Mouse (Mus musculus): ENCODE measurements around the gene Tifa. TPM values are rescaled to one million over a fixed set of nuclear protein-coding genes. Genes with fewer than 3 reads are reported as not detected.

The Tifa gene
- 2.9 and 3.9 TPM in 2 replicates for polyA plus RNA-seq (2015; fragmentation: Nextera tagmentation; extraction: Ambion mirVana)

DNA sequence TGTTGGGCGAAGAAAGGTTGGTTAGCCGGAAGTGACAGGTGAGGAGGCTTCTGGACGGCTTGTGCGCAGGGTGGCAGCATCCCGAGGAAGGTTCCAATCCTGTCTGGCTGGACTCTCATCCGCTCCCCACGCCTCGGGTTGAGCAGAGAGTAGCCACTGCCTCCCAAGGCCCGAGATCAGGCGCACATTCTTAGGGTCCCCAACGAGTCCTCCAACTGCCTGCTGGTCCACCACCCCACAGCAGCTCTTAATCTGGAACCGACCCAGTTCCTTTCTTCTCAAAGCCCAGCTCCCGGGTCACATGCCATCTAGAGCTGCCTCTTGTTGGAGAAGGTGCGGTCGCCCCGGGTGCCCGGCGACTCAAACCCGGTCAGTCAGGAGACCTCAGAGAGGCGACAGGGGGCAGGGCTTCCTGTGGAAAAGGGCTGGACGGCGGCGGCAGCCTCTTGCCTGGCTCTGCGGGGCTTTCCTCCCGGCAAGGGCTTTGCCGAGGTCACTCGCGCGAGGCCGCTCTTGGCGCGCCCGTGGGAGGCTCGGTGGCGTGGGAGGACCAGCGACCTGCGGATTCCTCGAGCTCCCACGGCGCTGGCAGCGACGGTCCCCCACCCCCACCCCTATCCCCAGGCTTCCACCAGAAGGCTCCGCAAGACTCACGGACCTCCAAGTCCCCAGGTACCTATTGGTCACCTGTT lies at the start of gene Tifa:
Gene Tifa (plus strand): TSS at position 306 of the 692 bp plus-strand sequence.
- peak; percentile 64; the same call in 1 of the 2 replicates for ATAC-seq (ENCODE audit: low FRiP score, low read depth)
- under 1% methylated on average over 40 of the region's 44 CpGs for WGBS
- peak within 1 kb of the TSS; percentile 28; the same call in 1 of the 2 replicates for H3K27ac ChIP-seq (replicated peaks)

DNA sequence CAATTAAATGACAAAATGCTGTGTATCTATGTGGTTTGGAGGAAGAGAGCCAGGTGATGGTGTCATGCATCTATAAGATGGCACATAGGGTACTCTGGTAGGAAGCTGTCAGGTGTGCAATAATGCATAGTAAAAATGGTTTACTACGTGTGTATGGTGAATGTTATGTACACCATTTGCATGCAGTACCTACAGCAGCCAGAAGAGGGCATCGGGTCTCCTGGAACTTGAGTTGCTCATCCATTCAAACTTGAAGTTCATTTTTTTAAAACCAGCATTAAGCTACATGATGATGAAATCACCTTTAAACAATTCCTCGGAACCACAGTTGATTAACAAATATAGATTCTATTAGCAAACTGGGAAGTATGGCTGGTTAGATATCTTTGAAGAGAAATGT lies 48.1 kb upstream of the Tifa start:
- Histone ChIP-seq H3K4me2 (no peak overlapping the region), H3K4me3 (no peak overlapping the region), H3K9me3 (no peaks in the 10 kb centered on the region), H3K4me1 (replicated peaks) (peaks cover 7% of the 10 kb centered on the region; the same call in 1 of the 2 replicates), H3K9ac (no peak overlapping the region), H3K36me3 (no peaks in the 10 kb centered on the region), H3K27ac (replicated peaks) (no peak overlapping the region), H3K27me3 (no peaks in the 10 kb centered on the region)
- 97% methylated on average over 3 of the region's 3 CpGs for WGBS
- ATAC-seq (ENCODE audit: low FRiP score, low read depth): no peak

More for the DNA sequence above, at the start of gene Tifa:
- Histone ChIP-seq H3K4me3 (peak within 1 kb of the TSS; percentile 56), H3K9me3 (no peaks in the 10 kb centered on the region), H3K36me3 (no peaks in the 10 kb centered on the region), H3K4me2 (peak within 1 kb of the TSS; percentile 100), H3K4me1 (replicated peaks) (peaks cover 20% of the 10 kb centered on the region), H3K27me3 (peaks cover 36% of the 10 kb centered on the region), H3K9ac (peak within 1 kb of the TSS; percentile 42)

DNA sequence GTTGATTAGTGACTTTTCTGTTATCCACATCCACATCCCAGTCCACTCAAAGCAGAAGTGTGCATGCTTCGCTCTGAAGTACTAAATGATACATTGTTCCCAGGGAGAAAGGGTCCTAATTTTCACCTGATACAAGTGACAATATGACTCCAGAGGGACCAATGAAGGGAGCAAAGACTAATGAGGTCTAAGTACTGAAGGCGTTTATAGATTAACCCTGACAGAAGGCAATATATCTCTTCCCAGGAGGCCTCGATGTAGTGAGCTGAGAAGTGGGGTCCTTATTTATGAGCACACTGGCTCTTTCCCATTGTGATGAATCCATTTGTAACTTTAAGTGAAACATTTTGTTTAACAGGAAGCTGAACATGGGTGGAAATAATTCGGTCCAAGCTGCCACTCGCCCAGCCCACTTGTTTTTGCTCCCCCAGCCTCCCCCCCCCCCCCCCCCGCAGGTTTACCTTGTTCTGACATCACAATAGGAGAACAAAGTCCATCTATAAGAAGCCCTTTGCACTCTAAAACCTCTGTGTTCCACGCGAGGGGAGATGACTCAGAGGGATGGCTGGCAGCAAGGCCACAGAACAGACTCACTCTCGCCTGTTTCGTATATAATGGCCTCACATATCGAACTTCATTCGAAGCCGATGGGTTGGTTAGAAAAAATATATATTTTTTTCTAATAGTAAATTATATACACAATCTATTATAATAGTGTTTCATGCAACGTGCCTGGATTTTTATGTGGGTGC lies 45.8 kb upstream of the Tifa start:
- peaks cover 9% of the 10 kb centered on the region for H3K27me3 ChIP-seq
- no peak overlapping the region for H3K4me3 ChIP-seq
- H3K4me1 ChIP-seq (replicated peaks): peaks cover 9% of the 10 kb centered on the region
- H3K36me3 ChIP-seq: no peaks in the 10 kb centered on the region
- no peak overlapping the region for H3K4me2 ChIP-seq
- no peak overlapping the region for H3K27ac ChIP-seq (replicated peaks)
- 59% methylated on average over 14 of the region's 14 CpGs for whole genome bisulfite sequencing
- H3K9ac ChIP-seq: no peak overlapping the region
- ATAC-seq (ENCODE audit: low FRiP score, low read depth): no peak
- no peaks in the 10 kb centered on the region for H3K9me3 ChIP-seq

DNA sequence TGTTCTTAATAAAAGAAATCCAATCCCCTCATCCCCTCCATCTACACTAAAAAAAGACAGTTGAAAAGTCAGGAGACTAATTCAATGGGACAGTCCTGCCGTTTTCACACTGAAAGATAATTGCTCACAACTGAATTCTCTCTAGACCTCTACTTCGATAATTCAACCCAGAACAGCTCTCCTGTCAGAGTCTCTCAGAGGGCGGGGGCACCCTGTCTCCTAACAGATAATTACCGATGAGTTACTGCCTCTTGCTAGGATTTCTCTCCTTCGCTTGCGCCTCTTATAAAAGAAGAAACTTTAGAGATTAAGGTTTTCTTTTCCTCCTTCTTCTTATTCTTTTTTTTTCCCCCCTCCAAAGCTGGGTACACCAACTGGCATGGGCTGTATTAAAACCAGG lies 44.1 kb upstream of the Tifa start:
- ATAC-seq (ENCODE audit: low FRiP score, low read depth): no peak
- H3K4me1 ChIP-seq (replicated peaks): peaks cover 26% of the 10 kb centered on the region

DNA sequence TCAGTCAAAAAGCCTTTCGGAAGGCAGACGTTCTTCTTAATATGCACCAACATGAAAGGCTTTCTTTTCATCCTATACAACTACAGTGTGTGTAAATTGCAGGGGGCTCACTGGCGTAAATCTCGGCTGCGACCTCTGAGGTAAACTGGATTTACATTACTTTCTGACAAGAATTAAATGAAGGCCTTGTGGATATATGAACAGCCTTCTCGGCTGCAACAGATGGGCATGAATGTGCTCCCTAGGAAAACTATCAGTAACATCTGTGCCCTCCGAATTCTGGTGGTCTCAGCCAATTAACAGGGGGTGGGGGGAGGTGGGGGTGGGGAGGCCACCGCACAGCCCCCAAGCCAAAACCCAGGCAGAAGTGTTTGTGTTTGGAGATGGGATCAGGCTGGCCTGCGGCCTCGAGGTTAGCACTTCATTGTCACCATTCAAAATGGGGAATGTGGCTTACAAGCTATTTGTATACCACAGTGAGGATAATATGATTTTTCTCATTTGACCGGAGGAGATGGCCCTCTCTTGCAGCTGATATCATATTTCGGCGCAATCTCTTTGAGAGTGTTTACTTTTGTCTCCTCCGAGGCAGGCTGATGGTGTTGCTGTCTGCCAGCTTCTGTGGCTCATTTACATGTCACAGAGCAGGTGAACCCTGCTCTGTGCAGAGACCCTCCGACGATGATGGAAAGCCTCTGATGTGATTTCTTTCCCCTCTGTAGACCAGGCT lies 43.5 kb upstream of the Tifa start:
- H3K9ac ChIP-seq: no peak overlapping the region
- no peak overlapping the region for H3K4me3 ChIP-seq
- no peaks in the 10 kb centered on the region for H3K36me3 ChIP-seq
- ATAC-seq (ENCODE audit: low FRiP score, low read depth): 0 out of 2 replicates have a peak, but pooled peaks have one; percentile 38
- 11% methylated on average over 16 of the region's 16 CpGs for WGBS
- H3K9me3 ChIP-seq: no peaks in the 10 kb centered on the region
- peaks cover 28% of the 10 kb centered on the region for H3K4me1 ChIP-seq (replicated peaks)
- H3K27me3 ChIP-seq: peaks cover 9% of the 10 kb centered on the region
- peak overlapping the region; percentile 15; the same call in 1 of the 2 replicates for H3K27ac ChIP-seq (replicated peaks)
- no peak overlapping the region for H3K4me2 ChIP-seq

More for the DNA sequence above, 44.1 kb upstream of the Tifa start:
- no peaks in the 10 kb centered on the region for H3K9me3 ChIP-seq
- H3K27me3 ChIP-seq: peaks cover 9% of the 10 kb centered on the region
- H3K4me2 ChIP-seq: no peak overlapping the region
- no peak overlapping the region for H3K9ac ChIP-seq
- 23% methylated on average over 6 of the region's 6 CpGs for WGBS
- no peak overlapping the region for H3K4me3 ChIP-seq
- H3K36me3 ChIP-seq: no peaks in the 10 kb centered on the region
- H3K27ac ChIP-seq (replicated peaks): no peak overlapping the region

DNA sequence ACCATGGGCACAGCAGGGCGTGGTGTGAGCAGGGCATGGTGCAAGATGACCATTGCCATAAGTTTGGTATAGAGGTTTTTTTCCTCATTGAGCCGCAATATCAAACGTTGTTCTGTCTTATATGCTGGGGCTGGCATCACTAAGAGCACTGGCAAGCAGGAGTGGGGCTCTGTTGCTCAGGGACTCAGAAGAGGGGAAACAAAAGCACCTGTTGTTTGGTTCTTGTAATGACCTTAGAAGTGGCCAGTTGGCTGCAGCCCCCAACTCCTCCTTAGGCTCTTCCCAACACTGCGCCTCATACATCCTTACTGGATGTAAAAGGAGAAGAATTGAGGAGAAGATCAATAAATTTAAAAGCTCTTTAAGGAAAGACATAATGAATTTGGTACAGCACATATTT lies 41.0 kb upstream of the Tifa start:
- Histone ChIP-seq H3K4me2 (peak overlapping the region; percentile 64; the same call in 1 of the 2 replicates), H3K27me3 (peaks cover 17% of the 10 kb centered on the region), H3K9ac (no peak overlapping the region), H3K4me3 (no peak overlapping the region), H3K27ac (replicated peaks) (no peak overlapping the region), H3K4me1 (replicated peaks) (peaks cover 28% of the 10 kb centered on the region), H3K36me3 (no peaks in the 10 kb centered on the region), H3K9me3 (no peaks in the 10 kb centered on the region)
- WGBS: 43% methylated on average over 4 of the region's 4 CpGs
- no peak for ATAC-seq (ENCODE audit: low FRiP score, low read depth)

DNA sequence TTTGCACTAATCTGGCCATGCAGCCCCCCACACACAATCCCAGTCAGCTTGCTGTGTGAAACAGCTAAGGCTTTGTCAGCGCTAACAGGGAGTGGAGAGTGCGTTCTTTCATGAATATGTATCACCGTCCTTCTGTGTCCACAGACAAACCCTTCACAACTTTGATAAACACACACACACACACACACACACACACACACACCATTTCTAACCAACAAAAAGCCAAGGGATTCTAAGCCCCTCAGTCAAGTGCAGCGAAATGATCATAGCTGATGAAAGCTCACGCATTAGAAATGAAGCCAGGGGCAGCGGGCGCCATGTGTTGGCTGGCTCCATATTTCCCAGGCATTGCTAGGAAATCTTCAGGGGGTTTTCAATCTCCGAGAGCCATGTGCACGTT lies 40.3 kb upstream of the Tifa start:
- peak; percentile 61; the same call in 1 of the 2 replicates for ATAC-seq (ENCODE audit: low FRiP score, low read depth)
- peak overlapping the region; percentile 64 for H3K4me2 ChIP-seq
- peaks cover 28% of the 10 kb centered on the region for H3K4me1 ChIP-seq (replicated peaks)
- no peak overlapping the region for H3K9ac ChIP-seq
- H3K4me3 ChIP-seq: peak overlapping the region; percentile 26
- H3K36me3 ChIP-seq: no peaks in the 10 kb centered on the region
- H3K27me3 ChIP-seq: peaks cover 23% of the 10 kb centered on the region
- H3K27ac ChIP-seq (replicated peaks): no peak overlapping the region
- H3K9me3 ChIP-seq: no peaks in the 10 kb centered on the region
- 4% methylated on average over 9 of the region's 9 CpGs for WGBS

DNA sequence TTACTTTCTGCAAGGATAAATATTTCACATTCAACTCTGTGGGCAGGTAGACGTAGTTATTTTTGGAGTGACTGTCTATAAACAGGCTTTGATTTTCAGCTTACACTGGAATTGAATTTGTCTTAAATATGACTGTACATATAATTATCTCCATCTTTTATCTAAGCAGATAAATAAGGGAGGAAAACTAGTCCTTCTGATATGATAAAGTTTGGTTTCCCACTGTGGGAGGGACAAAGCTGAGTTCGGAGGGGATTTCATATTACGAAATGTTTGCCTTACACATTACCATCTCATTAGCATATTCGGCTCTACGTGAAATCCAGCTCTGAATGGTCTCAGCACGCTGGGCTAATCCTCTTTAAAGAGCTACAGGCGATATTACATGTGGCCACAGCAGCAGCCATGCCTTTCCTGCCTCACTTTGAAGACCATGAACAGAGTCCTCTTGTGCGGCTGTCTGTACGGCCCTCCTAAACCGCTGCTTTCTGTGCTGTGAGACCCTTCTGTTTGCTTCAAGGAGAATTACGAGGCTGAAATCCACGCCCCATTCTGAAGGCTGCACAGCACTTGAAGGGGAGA lies 39.5 kb upstream of the Tifa start:
- no peak overlapping the region for H3K27ac ChIP-seq (replicated peaks)
- peak overlapping the region; percentile 64 for H3K4me2 ChIP-seq
- H3K4me1 ChIP-seq (replicated peaks): peaks cover 28% of the 10 kb centered on the region
- no peak for ATAC-seq (ENCODE audit: low FRiP score, low read depth)
- 0 out of 2 replicates have a peak overlapping the region, but pooled peaks have one; percentile 11 for H3K4me3 ChIP-seq
- no peak overlapping the region for H3K9ac ChIP-seq
- H3K9me3 ChIP-seq: no peaks in the 10 kb centered on the region
- H3K36me3 ChIP-seq: no peaks in the 10 kb centered on the region
- peaks cover 24% of the 10 kb centered on the region for H3K27me3 ChIP-seq
- WGBS: 5% methylated on average over 12 of the region's 12 CpGs

DNA sequence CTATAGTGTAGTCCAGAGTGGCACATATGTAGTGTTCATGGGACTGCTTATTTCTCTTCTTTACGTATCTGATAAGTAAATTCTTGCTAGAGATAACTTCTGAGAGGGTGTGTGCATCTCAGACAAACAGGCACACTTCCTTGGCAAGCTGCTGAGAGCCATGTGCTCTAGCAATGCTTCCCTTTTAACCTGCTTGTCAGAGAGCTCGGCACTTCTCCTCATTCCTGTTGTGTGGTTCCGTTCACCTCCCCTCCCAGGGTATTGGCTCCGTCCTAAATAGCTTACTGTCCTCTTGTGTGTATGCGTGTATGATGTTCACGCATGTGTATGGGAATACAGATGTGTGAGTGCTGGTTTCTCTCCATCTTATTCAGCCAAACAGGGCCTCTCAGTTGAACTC lies 33.1 kb upstream of the Tifa start:
- Histone ChIP-seq H3K9ac (no peak overlapping the region), H3K9me3 (no peaks in the 10 kb centered on the region), H3K4me3 (no peak overlapping the region), H3K36me3 (no peaks in the 10 kb centered on the region), H3K4me2 (no peak overlapping the region), H3K4me1 (replicated peaks) (no peaks in the 10 kb centered on the region), H3K27ac (replicated peaks) (no peak overlapping the region), H3K27me3 (peaks cover 47% of the 10 kb centered on the region)
- no peak for ATAC-seq (ENCODE audit: low FRiP score, low read depth)
- WGBS: 93% methylated on average over 6 of the region's 6 CpGs

DNA sequence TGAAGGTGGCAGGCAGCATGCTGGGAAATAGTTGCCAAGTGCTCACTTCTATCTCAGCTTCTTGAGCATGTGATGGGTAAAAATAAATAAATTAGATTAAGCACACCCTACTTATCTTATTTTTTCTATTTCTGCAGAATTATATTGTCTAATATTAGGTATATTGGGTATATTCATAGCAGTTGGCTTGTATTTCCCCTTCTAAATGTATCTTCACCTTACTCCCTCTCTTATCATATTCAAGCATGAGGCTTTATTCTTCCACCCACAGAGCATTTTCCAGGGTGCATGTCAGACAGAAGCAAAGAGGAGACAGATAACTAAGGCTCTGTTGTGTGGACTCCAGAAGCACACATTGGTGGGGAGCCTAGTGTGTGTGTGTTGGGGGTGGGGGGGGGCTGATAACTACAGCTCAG lies 31.7 kb upstream of the Tifa start:
- Histone ChIP-seq H3K4me3 (no peak overlapping the region), H3K27me3 (peaks cover 52% of the 10 kb centered on the region), H3K9me3 (no peaks in the 10 kb centered on the region), H3K36me3 (no peaks in the 10 kb centered on the region), H3K4me2 (no peak overlapping the region), H3K27ac (replicated peaks) (no peak overlapping the region), H3K4me1 (replicated peaks) (no peaks in the 10 kb centered on the region), H3K9ac (no peak overlapping the region)
- ATAC-seq (ENCODE audit: low FRiP score, low read depth): no peak

DNA sequence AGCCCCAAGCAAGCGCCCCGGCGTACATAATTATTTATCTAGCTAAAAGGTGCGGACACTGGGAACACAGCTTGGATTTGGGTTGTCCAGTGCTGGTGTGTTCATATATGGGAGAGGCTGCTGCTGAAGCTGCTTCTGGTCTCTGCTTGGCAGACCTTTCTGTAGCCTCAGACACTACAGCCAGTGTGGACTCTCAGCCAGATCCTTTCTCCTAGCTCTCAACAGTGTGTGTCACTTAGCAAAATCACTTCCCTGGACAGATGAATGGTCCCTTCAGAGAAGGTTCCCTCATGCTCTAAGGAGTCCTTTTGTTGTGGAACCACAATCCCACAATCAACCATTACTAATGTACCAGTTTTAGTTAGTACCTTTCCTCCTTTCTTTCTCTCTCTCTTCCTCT lies 30.8 kb upstream of the Tifa start:
- Histone ChIP-seq H3K4me1 (replicated peaks) (no peaks in the 10 kb centered on the region), H3K9ac (0 out of 2 replicates have a peak overlapping the region, but pooled peaks have one; percentile 1), H3K36me3 (no peaks in the 10 kb centered on the region), H3K27me3 (peaks cover 47% of the 10 kb centered on the region), H3K9me3 (no peaks in the 10 kb centered on the region), H3K4me3 (no peak overlapping the region), H3K4me2 (no peak overlapping the region), H3K27ac (replicated peaks) (no peak overlapping the region)
- 17% methylated on average over 4 of the region's 4 CpGs for WGBS
- peak; percentile 23; the same call in 1 of the 2 replicates for ATAC-seq (ENCODE audit: low FRiP score, low read depth)
